Mouse (Mus musculus): ENCODE results near the gene Mlh1. TPM values are rescaled to one million over a fixed set of nuclear protein-coding genes. Genes with fewer than 3 reads are reported as not detected.

Mlh1 gene
- polyA plus RNA-seq, 1 experiment from 2014 or later, result 35.1 TPM

DNA sequence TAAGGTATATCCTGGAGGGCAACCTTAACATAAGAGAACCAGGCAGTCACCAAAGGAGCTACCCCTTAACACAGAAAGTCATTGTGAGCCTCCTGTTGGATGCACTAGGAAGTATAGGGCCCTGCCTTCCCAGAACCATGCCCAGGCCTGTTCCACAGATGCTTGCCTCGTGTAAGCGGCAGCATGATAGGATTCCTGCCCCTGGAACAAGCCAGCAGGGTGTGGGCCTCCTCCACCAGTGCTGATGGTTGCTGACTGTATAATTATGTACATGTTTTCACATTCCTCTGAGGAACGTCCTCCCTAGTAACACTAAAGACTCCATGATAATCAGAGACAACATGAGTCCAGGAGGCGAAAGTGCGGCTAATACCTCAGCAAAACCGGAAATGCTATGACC is 28.2 kb downstream of the Mlh1 start:
- no peak for ATAC-seq

DNA sequence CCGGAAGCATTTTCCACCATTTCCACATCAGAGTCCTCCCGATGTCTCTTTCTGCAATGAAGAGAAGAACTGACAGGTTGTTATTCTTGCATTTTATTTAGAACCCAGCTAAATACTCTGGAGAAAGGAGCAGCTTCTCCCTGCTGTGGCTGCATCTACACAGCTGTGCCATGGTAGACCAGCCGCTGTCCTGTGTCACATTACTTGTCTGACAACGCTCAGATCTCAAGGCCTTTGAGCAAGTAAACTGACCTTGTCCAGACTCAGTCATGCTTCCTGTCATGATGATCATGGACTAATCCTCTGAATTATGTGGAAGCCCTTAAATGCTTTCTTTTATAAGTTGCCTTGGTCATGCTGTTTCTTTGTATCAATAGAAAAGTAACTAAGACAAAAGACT is 31.8 kb downstream of the Mlh1 start:
- H3K9ac ChIP-seq, result no peak overlapping the region
- no peak overlapping the region for H3K27ac ChIP-seq
- H3K4me3 ChIP-seq, result no peak overlapping the region
- H3K36me3 ChIP-seq (ENCODE audit: poor library complexity, severe bottlenecking), result peaks cover 74% of the 10 kb centered on the region
- no peaks in the 10 kb centered on the region for H3K27me3 ChIP-seq
- no peak overlapping the region for H3K4me2 ChIP-seq
- H3K9me3 ChIP-seq (replicated peaks), result no peaks in the 10 kb centered on the region
- H3K4me1 ChIP-seq, result no peaks in the 10 kb centered on the region
- ATAC-seq, result no peak
- 73% methylated on average over 4 of the region's 4 CpGs for WGBS

More for the DNA sequence above, 28.2 kb downstream of the Mlh1 start:
- WGBS, result 90% methylated on average over 6 of the region's 6 CpGs
- Histone ChIP-seq H3K9ac (no peak overlapping the region), H3K4me2 (no peak overlapping the region), H3K9me3 (replicated peaks) (no peaks in the 10 kb centered on the region), H3K4me3 (no peak overlapping the region), H3K27me3 (no peaks in the 10 kb centered on the region), H3K36me3 (ENCODE audit: poor library complexity, severe bottlenecking) (peaks cover 59% of the 10 kb centered on the region), H3K4me1 (no peaks in the 10 kb centered on the region), H3K27ac (no peak overlapping the region)

DNA sequence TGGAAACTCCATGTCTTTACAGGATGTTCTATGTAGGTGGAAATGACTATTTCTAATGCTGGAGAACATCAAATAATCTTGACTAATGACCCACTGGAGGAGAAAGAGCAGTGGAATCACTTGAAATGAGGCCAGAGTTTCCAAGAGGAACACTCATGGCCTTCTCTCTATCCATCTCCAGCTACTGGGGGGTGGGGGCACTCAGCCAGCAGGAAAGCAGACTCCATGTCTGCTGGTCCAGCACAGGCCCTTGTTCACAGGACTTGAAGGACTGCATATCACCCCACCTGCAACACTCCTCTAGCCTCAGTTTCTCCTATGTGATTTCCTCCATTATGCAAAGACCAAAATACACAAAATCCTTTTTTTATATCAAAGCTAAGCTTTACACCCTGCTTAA is 33.9 kb downstream of the Mlh1 start:
- H3K27ac ChIP-seq, result no peak overlapping the region
- H3K9ac ChIP-seq, result no peak overlapping the region
- H3K9me3 ChIP-seq (replicated peaks), result no peaks in the 10 kb centered on the region
- no peak overlapping the region for H3K4me2 ChIP-seq
- no peaks in the 10 kb centered on the region for H3K4me1 ChIP-seq
- peaks cover 84% of the 10 kb centered on the region for H3K36me3 ChIP-seq (ENCODE audit: poor library complexity, severe bottlenecking)
- H3K4me3 ChIP-seq, result no peak overlapping the region
- no peaks in the 10 kb centered on the region for H3K27me3 ChIP-seq
- no peak for ATAC-seq

DNA sequence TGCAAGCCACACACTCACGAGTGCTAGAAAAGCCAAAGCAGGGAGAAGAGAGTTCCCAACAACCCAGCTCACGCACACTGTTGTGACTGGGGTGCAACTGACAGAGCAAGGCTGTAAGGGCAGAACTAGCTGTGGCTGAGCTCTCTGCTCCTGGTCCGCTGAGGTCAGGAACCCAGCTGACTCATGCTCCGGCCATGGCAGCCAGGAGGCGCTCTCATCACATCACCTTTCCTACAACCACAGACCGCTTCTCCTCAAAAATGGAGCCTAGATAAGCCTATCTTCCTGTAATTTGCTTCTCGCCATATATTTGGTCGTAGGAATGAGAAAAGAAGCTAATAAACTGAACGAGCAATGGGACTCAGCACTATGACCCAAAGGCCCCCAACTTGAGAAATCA is 36.9 kb downstream of the Mlh1 start:
- 90% methylated on average over 9 of the region's 9 CpGs for WGBS
- H3K9ac ChIP-seq, result no peak overlapping the region
- peaks cover 79% of the 10 kb centered on the region for H3K36me3 ChIP-seq (ENCODE audit: poor library complexity, severe bottlenecking)
- H3K27me3 ChIP-seq, result no peaks in the 10 kb centered on the region
- H3K27ac ChIP-seq, result no peak overlapping the region
- no peaks in the 10 kb centered on the region for H3K4me1 ChIP-seq
- ATAC-seq, result no peak
- no peak overlapping the region for H3K4me3 ChIP-seq
- H3K4me2 ChIP-seq, result no peak overlapping the region
- H3K9me3 ChIP-seq (replicated peaks), result no peaks in the 10 kb centered on the region

- 91% methylated on average over 5 of the region's 5 CpGs for WGBS
- Histone ChIP-seq H3K36me3 (ENCODE audit: poor library complexity, severe bottlenecking) (peaks cover 79% of the 10 kb centered on the region), H3K4me2 (no peak overlapping the region), H3K27ac (no peak overlapping the region), H3K27me3 (no peaks in the 10 kb centered on the region), H3K9ac (no peak overlapping the region), H3K4me1 (no peaks in the 10 kb centered on the region), H3K4me3 (no peak overlapping the region), H3K9me3 (replicated peaks) (no peaks in the 10 kb centered on the region)
- no peak for ATAC-seq
These were observed 43.1 kb downstream of the Mlh1 start for GRCm38 (mm10) chr9:111228446-111228845.

- no peaks in the 10 kb centered on the region for H3K27me3 ChIP-seq
- 97% methylated on average over 5 of the region's 5 CpGs for WGBS
- no peak overlapping the region for H3K4me2 ChIP-seq
- H3K36me3 ChIP-seq (ENCODE audit: poor library complexity, severe bottlenecking), result peaks cover 82% of the 10 kb centered on the region
- H3K27ac ChIP-seq, result no peak overlapping the region
- H3K4me3 ChIP-seq, result no peak overlapping the region
- no peak overlapping the region for H3K9ac ChIP-seq
- no peaks in the 10 kb centered on the region for H3K9me3 ChIP-seq (replicated peaks)
- no peaks in the 10 kb centered on the region for H3K4me1 ChIP-seq
- ATAC-seq, result no peak
These were observed 48.2 kb downstream of the Mlh1 start for GRCm38 (mm10) chr9:111223406-111223805.

GRCm38 (mm10) chr9:111221580-111221979 is 50.0 kb downstream of the Mlh1 start:
- peaks cover 67% of the 10 kb centered on the region for H3K36me3 ChIP-seq (ENCODE audit: poor library complexity, severe bottlenecking)
- no peak for ATAC-seq
- H3K27me3 ChIP-seq, result no peaks in the 10 kb centered on the region
- no peaks in the 10 kb centered on the region for H3K4me1 ChIP-seq
- 86% methylated on average over 1 of the region's 1 CpGs for WGBS
- H3K9me3 ChIP-seq (replicated peaks), result no peaks in the 10 kb centered on the region
- H3K27ac ChIP-seq, result no peak overlapping the region
- no peak overlapping the region for H3K9ac ChIP-seq
- H3K4me2 ChIP-seq, result no peak overlapping the region
- H3K4me3 ChIP-seq, result no peak overlapping the region

GRCm38 (mm10) chr9:111220551-111221080 is 51.0 kb downstream of the Mlh1 start:
- no peak overlapping the region for H3K9ac ChIP-seq
- H3K4me2 ChIP-seq, result no peak overlapping the region
- H3K4me3 ChIP-seq, result no peak overlapping the region
- no peak overlapping the region for H3K27ac ChIP-seq
- 95% methylated on average over 5 of the region's 5 CpGs for WGBS
- no peaks in the 10 kb centered on the region for H3K27me3 ChIP-seq
- peaks cover 60% of the 10 kb centered on the region for H3K36me3 ChIP-seq (ENCODE audit: poor library complexity, severe bottlenecking)
- H3K4me1 ChIP-seq, result no peaks in the 10 kb centered on the region
- ATAC-seq, result no peak
- H3K9me3 ChIP-seq (replicated peaks), result no peaks in the 10 kb centered on the region

DNA sequence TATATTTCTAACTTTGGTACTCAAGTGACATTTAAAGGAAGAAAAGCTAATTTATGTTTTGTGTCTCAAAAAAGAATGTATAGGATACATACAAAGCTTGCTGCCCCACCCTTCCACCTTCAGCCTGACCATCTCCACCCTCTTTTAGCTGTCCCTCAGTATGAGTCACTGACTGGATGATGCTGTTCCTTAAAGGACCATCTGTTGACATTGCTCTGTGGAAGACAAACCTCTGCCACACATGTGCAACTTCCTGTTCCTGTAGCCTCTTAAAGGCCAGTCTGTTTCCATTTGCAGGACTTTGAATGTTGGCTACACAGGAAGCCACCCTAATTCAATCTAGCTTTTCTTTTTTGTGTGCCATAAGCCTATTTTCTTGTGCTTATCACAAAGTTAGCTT is 55.2 kb downstream of the Mlh1 start:
- Histone ChIP-seq H3K27ac (no peak overlapping the region), H3K4me1 (no peaks in the 10 kb centered on the region), H3K9me3 (replicated peaks) (no peaks in the 10 kb centered on the region), H3K9ac (no peak overlapping the region), H3K36me3 (ENCODE audit: poor library complexity, severe bottlenecking) (peaks cover 43% of the 10 kb centered on the region), H3K4me2 (no peak overlapping the region), H3K27me3 (no peaks in the 10 kb centered on the region), H3K4me3 (no peak overlapping the region)
- ATAC-seq, result no peak

DNA sequence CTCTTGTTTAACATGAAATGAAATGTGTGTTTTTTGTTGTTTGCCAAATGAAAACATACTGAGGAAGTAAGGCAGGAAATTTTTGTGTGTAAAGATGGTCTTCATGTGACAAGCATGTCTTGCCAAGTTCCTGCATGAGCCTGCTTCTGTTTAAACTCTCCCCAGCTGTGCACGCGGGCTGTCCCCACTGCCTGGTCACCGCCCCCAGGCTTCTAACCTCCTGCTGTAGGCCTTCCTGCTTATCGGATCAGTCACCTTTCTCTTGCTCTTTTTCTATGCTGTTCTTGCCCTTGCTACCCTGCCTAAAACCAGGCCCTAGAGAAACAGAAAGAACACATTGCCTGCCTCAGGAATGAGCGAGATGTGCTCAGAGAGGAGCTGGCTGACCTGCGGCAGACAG is 58.1 kb downstream of the Mlh1 start:
- no peak overlapping the region for H3K27ac ChIP-seq
- 85% methylated on average over 6 of the region's 6 CpGs for WGBS
- no peak overlapping the region for H3K4me2 ChIP-seq
- H3K27me3 ChIP-seq, result no peaks in the 10 kb centered on the region
- H3K4me1 ChIP-seq, result no peaks in the 10 kb centered on the region
- no peak overlapping the region for H3K9ac ChIP-seq
- no peak for ATAC-seq
- no peak overlapping the region for H3K4me3 ChIP-seq
- H3K36me3 ChIP-seq (ENCODE audit: poor library complexity, severe bottlenecking), result peaks cover 25% of the 10 kb centered on the region
- no peaks in the 10 kb centered on the region for H3K9me3 ChIP-seq (replicated peaks)

DNA sequence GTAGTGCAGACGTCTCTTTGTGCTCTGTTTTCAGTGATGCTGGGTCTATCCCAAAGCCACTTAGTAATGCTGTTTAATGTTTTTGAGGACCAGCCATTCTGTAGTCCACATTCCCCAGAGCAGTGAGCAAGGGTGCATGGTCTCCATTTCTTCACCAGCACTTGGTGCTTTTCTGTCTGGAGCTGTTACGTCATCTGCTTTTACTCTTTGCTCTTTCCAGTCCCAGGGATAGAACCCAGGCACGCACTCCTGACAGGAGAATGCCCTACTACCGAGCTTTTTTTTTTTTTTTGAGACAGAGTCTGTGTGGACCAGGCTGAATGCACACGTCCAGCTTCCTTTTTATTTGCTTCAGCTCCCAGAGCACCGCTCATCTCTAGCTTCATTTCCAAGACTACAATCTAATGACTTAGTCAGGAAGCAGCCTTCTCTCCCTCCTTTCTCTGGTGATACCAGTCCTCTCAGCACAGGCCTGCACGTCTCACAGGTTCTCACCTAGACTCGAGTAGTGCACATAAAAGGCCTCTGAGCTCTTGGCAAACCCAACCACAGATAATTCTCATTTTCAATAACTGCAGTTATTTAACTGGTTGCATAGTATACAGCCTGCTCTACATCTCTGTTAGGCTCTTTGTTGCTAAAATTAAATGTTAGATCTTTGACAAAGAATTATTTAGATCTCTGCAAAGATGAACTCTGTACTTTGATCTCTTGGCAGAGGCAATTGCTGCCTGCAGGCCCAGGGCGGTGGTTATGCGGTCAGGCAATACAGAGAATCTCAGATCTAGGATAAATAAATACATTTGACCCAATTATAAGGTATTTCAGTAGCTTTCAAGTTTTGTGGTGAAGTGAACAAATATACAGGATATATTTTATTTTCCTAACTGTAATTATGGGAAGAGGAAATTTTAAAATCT is 60.2 kb downstream of the Mlh1 start:
- WGBS, result 86% methylated on average over 10 of the region's 10 CpGs
- ATAC-seq, result no peak
- H3K4me1 ChIP-seq, result no peaks in the 10 kb centered on the region

DNA sequence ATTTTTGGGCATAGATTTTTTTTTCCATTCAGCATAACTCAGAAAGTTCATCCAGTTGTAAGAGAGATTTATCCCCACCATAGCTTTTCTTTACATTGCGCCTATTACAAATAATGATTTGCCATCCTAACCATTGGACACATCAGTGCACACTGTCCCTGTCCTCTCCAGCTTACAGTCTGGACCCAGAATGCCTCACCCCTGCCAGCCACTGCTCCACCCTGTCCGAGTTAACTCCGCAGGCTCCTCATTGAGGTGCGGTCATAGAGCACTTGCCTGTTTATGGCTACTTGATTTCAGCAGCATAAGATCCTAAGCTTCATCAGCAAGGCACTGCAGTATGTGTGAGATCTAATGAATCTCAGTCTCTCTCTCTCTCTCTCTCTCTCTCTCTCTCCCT is 61.2 kb downstream of the Mlh1 start:
- no peak for ATAC-seq
- Histone ChIP-seq H3K9ac (no peak overlapping the region), H3K4me3 (no peak overlapping the region), H3K4me2 (no peak overlapping the region), H3K9me3 (replicated peaks) (no peaks in the 10 kb centered on the region), H3K4me1 (no peaks in the 10 kb centered on the region), H3K27ac (no peak overlapping the region), H3K27me3 (no peaks in the 10 kb centered on the region), H3K36me3 (ENCODE audit: poor library complexity, severe bottlenecking) (peaks cover 28% of the 10 kb centered on the region; the same call in 1 of the 2 replicates)
- 88% methylated on average over 4 of the region's 4 CpGs for WGBS

More for the DNA sequence above, 60.2 kb downstream of the Mlh1 start:
- Histone ChIP-seq H3K4me3 (no peak overlapping the region), H3K4me2 (no peak overlapping the region), H3K27me3 (no peaks in the 10 kb centered on the region), H3K27ac (no peak overlapping the region), H3K9me3 (replicated peaks) (no peaks in the 10 kb centered on the region), H3K9ac (no peak overlapping the region), H3K36me3 (ENCODE audit: poor library complexity, severe bottlenecking) (peaks cover 25% of the 10 kb centered on the region)
